Mouse (Mus musculus) olfactory bulb, adult 2 months (tissue): ENCODE measurements at regions not wholly inside any gene's neighbourhood (a gene's known extent, or its start where the extent isn't known, plus 50 kb on each side); places are given as distances from the start of the nearest gene placed in this dataset.

Experiments used
- H3K27ac ChIP-seq: fragments of 200-500 bp; 2 replicates; pipeline ENCODE4 v1.5.1; 2012; ENCODE audit warnings: low read depth, low read length; ENCODE audit not compliant: insufficient read depth
- H3K4me1 ChIP-seq: fragments of 200-500 bp; 2 replicates; pipeline ENCODE4 v1.6.1; 2012; ENCODE audit warnings: low read length; ENCODE audit not compliant: control insufficient read depth, insufficient read depth
- H3K4me3 ChIP-seq: fragments of 200-500 bp; 2 replicates; pipeline ENCODE4 v1.5.1; 2012; ENCODE audit warnings: mild to moderate bottlenecking, low read depth, low read length, moderate library complexity; ENCODE audit not compliant: insufficient read depth
- CTCF ChIP-seq: fragments of 200-500 bp; IDR thresholded peaks from 2 replicates; pipeline ENCODE4 v1.5.1; 2012; ENCODE audit warnings: low read depth, mild to moderate bottlenecking, low read length, moderate library complexity; ENCODE audit not compliant: insufficient read depth
- POLR2A ChIP-seq: fragments of 200-500 bp; IDR thresholded peaks from 2 replicates; pipeline ENCODE4 v1.6.1; 2012; ENCODE audit warnings: mild to moderate bottlenecking, low read depth, low read length, moderate library complexity; ENCODE audit not compliant: insufficient read depth
- WGBS: fragments of 180-500 bp; shearing (Covaris S2); methylation state at CpG from one replicate; pipeline ENCODE4 v1.1.7; 2018; 5-methylcytosine and 5-hydroxymethylcytosine counted together

DNA sequence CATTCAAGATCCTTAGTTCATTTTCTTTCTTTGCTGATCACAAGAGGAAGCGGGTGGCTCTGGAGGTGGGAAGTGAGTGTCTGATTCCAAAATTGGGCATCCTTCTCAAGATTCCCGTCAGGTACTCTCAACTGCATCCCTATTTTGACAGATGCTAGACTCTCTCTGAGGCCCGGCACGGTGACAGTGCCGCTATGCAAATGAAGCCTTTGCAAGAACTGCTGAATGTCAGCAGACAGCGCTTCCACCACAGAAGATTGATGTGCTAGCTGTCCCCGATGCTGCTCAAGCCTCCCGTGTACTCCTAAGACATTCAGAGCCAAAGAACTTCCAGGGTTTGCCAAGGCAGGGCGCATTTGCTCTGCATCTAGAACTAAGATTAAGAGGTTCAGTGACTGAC, 50.9 kb upstream of the Cpne4 start:
- peaks cover 2% of the 10 kb centered on the region; the same call in 1 of the 2 replicates for H3K4me1 ChIP-seq
- TF ChIP-seq CTCF (no peak), POLR2A (no peak)
- 87% methylated on average over 9 of the region's 9 CpGs for WGBS
- no peak overlapping the region for H3K27ac ChIP-seq
- no peak overlapping the region for H3K4me3 ChIP-seq

DNA sequence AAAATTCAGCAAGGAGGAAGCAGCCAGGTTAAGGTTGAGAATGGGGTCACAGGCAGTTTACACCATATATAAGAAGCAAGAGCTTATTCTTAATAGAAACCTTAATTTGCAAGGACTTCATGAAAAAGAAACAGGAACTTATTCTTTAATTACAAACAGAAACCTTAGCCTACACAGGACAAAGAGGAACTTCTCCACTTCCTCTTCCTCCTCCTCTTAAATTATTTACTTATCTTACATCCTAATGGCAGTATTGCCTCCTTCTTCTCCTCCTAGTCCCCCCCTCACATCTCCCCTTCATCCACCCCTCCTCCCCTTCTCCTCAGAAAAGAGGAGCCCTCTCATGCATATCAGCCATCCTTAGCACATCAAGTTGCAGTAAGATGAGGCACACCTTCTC, 56.4 kb upstream of the Cpne4 start:
- Histone ChIP-seq H3K27ac (no peak overlapping the region), H3K4me3 (no peak overlapping the region), H3K4me1 (no peaks in the 10 kb centered on the region)
- TF ChIP-seq POLR2A (no peak), CTCF (no peak)

DNA sequence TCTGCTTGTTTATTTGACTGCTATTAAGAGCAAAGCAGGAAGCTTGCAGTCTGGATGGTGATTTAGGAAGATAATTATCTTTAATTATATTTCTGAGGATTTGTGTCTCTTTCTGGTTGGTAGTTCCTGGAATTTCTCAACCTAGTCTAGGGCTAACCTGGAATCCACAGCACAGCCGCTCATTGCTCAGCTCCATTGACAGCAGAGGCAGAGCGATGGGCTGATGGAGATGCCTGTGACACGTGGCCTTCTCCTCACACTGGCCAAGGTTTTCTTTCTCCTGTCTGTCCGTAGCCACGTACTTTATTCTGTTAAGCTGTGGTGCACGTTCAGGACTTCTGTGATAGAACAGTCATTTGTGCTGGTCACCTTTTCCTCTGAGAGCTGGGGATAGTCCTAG, 57.7 kb upstream of the Cpne4 start:
- H3K4me1 ChIP-seq, result no peaks in the 10 kb centered on the region
- 89% methylated on average over 6 of the region's 6 CpGs for WGBS
- TF ChIP-seq POLR2A (no peak), CTCF (no peak)
- no peak overlapping the region for H3K4me3 ChIP-seq
- H3K27ac ChIP-seq, result no peak overlapping the region

DNA sequence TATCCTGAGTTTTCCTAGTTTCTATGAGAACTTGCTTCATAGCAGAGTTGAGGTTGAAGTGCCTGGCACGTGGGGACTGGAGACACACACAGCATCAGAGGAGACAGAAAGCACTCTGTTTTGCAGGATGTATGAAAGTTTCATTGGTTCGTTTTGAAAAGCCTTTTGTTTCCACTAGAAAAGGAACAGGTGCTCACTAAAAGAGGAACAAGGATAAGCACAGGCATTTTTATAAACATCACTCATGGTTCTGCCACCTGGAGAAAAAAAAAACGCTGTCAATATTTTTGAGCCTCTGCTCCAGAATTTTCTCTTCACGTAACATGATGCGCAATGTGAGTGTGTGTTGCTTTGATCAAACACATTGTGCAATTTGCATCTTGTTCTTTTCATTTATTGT, 64.6 kb upstream of the Cpne4 start:
- TF ChIP-seq POLR2A (no peak), CTCF (no peak)
- Histone ChIP-seq H3K27ac (no peak overlapping the region), H3K4me1 (no peaks in the 10 kb centered on the region), H3K4me3 (no peak overlapping the region)
- WGBS, result 77% methylated on average over 5 of the region's 5 CpGs

DNA sequence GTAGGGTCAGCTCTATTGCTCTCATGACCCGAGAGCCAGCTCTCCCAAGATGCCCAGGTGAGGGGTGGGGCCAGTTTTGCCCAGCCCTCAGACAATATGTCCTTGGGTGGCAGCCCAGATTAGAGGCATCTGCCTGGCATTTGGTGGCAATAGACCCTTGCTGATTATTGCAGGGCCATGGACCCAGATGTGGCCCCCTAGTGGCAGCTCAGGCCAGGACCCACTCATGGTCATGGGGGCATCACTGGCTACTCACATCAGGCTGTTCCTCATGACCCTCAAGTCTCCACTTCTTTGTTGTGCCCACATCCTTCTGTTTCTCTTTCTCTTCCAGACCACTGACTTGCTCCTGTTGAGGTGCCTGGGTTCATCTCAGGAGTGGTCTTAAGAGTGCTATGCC, 66.4 kb upstream of the Cpne4 start:
- Histone ChIP-seq H3K27ac (no peak overlapping the region), H3K4me1 (no peaks in the 10 kb centered on the region), H3K4me3 (no peak overlapping the region)
- WGBS, result 79% methylated on average over 1 of the region's 1 CpGs
- TF ChIP-seq POLR2A (no peak), CTCF (no peak)

DNA sequence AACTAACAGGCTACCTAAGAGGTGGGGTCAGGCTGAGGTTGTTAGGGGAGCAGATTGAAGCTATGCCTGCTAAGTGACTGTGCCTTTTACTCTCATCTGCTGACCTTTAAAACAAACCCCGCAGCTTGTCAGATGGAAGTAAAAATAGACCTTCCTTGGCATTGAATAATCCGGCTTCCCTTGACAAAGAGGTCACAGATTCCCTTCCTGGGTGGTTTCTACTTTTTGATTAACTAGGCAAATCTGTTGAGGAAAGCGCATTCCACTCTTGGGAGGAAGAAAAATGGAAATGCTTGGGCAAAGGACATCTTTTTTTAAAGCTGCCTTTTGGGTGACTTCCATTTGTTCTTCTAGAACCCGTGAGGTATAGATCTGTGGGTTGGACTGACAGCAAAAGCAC, 72.3 kb upstream of the Cpne4 start:
- WGBS, result 71% methylated on average over 4 of the region's 4 CpGs
- no peak for TF ChIP-seq CTCF
- TF ChIP-seq POLR2A, result no peak

DNA sequence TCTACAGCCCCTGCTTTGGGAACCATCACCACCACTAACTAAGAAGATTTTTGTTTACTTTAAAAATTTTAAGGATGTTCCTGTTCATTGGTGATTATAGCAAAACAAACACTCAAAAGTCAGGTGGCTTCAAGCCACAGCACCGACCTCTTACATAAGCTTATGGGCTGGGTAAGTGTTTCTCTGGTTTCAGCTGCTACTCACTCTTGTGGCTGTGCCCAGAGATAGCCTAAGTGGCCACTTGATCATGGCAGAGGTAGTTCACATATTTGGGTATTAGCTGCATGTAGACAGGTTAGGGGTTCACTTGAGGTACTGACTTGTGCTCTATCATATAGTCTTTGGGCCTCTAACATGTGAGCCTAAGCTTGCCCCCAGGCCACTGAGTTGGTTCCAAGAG, 79.8 kb upstream of the Cpne4 start:
- TF ChIP-seq POLR2A (no peak), CTCF (no peak)
- no peaks in the 10 kb centered on the region for H3K4me1 ChIP-seq
- H3K27ac ChIP-seq, result no peak overlapping the region
- 91% methylated on average over 1 of the region's 1 CpGs for WGBS
- H3K4me3 ChIP-seq, result no peak overlapping the region

More for the DNA sequence above, 72.3 kb upstream of the Cpne4 start:
- H3K4me3 ChIP-seq, result no peak overlapping the region
- H3K4me1 ChIP-seq, result no peaks in the 10 kb centered on the region
- H3K27ac ChIP-seq, result no peak overlapping the region

DNA sequence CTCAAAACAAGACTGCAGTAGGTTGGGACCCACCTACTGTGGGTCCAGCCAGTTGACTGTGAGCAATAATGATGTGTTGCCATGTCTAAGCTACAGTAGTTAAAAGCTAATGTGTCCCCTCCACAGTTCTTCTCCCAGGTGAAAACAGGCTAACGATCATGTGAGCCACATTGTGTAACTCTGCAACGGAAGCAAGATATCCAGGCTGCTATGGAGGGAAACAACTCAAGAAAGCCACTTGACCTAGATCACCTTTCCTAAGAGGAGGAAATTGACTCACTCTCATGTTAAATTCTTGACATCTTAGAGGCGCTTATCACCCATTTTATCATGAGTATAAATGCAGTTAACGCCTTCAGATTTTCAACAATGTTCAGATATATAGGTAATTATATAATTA, 83.4 kb upstream of the Cpne4 start:
- 93% methylated on average over 4 of the region's 4 CpGs for WGBS
- TF ChIP-seq CTCF (no peak), POLR2A (no peak)
- no peak overlapping the region for H3K4me3 ChIP-seq
- no peaks in the 10 kb centered on the region for H3K4me1 ChIP-seq
- no peak overlapping the region for H3K27ac ChIP-seq

DNA sequence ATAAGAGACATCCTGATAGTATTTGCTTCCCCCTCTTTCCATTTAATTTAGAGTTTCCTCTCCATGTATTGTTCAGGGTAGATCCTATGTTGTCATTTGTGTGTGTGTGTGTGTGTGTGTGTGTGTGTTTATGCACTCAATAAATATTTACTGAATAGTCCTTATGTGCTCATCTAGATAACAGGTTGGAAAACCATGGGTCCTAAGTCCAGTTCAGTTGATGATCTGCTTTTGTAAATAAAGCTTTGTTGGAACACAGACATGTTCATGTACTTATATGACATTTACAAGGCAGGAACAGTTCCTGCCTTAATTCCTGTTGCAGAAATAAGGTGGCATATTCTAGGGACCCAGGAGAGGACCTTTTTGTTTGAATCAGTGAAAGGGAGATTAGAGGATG, 87.0 kb upstream of the Cpne4 start:
- Histone ChIP-seq H3K4me3 (no peak overlapping the region), H3K4me1 (no peaks in the 10 kb centered on the region), H3K27ac (no peak overlapping the region)
- TF ChIP-seq POLR2A (no peak), CTCF (no peak)

DNA sequence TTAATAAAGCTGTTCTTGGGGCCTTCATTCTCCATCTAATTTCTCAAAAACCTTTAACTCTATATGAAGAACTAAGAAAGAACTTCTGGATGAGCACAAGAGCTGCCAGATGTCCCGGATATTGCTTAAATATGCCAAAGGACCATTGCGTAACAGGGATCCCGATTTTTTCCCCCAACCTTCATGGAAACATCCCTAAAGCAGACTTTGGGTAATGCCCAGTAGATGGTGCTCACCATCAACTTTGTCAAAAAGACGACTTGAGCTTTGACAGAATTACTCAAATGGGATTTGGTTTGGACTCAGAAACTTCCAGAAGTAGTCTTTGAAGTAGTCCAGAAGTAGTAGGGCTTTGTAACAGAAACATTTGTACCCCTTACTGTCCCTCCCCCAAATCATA, 89.5 kb upstream of the Cpne4 start:
- no peaks in the 10 kb centered on the region for H3K4me1 ChIP-seq
- WGBS, result 53% methylated on average over 4 of the region's 4 CpGs
- no peak overlapping the region for H3K4me3 ChIP-seq
- TF ChIP-seq CTCF (no peak), POLR2A (no peak)
- H3K27ac ChIP-seq, result no peak overlapping the region
